24 mouse cellular contexts compared by ENCODE assay signal in the genomic region with DNA sequence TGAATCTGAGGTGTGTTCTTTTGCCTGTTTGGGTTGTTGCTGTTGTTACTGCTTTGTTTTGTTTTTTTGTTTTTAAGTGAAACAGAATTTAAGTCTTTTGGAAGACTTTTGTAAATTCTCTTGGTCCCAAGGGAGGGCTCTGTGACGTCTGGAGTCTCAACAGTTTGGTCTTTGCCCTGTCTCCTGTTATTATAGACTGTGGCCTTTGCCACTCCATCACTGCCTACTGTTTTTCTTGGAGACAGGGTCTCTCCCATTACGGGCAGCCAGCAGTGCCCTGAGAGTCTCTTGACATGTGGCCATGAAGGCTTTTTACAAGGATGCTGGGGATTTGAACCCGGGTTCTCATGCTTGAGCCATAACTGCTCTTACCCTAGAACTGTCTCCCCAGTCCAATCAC. TPM values are rescaled to one million over a fixed set of nuclear protein-coding genes. Genes with fewer than 3 reads are reported as not detected.
DNase-seq lines count a peak whose midpoint lies in the region; ATAC-seq lines count a peak whose summit lies in the region.
"Had no signal": no experiment of that assay in that cellular context is flagged by ENCODE, and none has a peak within 500 bp of the region (broad histone marks: within the 10 kb centered on the region; RNA-seq: fewer than 3 reads in every experiment).

No protein-coding gene starts in this region.

- H3K9ac ChIP-seq in kidney, embryonic 15.5 days, result no peak overlapping the region
- no peak overlapping the region for H3K9ac ChIP-seq in kidney, embryonic 16.5 days (replicated peaks; ENCODE audit: low read length)
- H3K9ac ChIP-seq in midbrain, embryonic 15.5 days, result no peak overlapping the region
- H3K9ac ChIP-seq: forebrain, embryonic 13.5 days; heart, embryonic 12.5 days; heart, embryonic 15.5 days; hindbrain, embryonic 13.5 days had no signal

- peak; percentile 5 for DNase-seq in embryo, embryonic 10.5 days (ENCODE audit: low spot score)
- no peak for DNase-seq in embryo, embryonic 11 days
- DNase-seq in kidney, adult 9 months, result peak; percentile 47
- DNase-seq in kidney, postnatal 25 days, result peak; percentile 51 to 52
- DNase-seq: cerebellum, adult 11 months; cerebellum, adult 2 months; cerebellum, adult 9-11 months; gastrocnemius, postnatal 36 days had no signal

- no peaks in the 10 kb centered on the region for H3K27me3 ChIP-seq in kidney, embryonic 15.5 days
- no peaks in the 10 kb centered on the region for H3K27me3 ChIP-seq in kidney, embryonic 16.5 days (ENCODE audit: insufficient read depth, low read length)
- no peaks in the 10 kb centered on the region for H3K27me3 ChIP-seq in midbrain, embryonic 15.5 days (replicated peaks)
- H3K27me3 ChIP-seq: forebrain, embryonic 13.5 days; heart, embryonic 12.5 days; heart, embryonic 15.5 days; hindbrain, embryonic 13.5 days had no signal

- no peak for ATAC-seq in kidney, embryonic 15.5 days (replicated peaks; ENCODE audit: low FRiP score)
- ATAC-seq in kidney, embryonic 16.5 days (ENCODE audit: low FRiP score, low TSS enrichment), result no peak
- ATAC-seq in midbrain, embryonic 15.5 days (replicated peaks), result no peak
- ATAC-seq: forebrain, embryonic 13.5 days; forebrain, embryonic 16.5 days; hindbrain, embryonic 16.5 days had no signal

- no peaks in the 10 kb centered on the region for H3K36me3 ChIP-seq in kidney, embryonic 15.5 days
- H3K36me3 ChIP-seq in kidney, embryonic 16.5 days (ENCODE audit: insufficient read depth, low read length), result no peaks in the 10 kb centered on the region
- no peaks in the 10 kb centered on the region for H3K36me3 ChIP-seq in midbrain, embryonic 15.5 days (replicated peaks)
- H3K36me3 ChIP-seq: forebrain, embryonic 10.5 days; heart, embryonic 12.5 days; heart, embryonic 15.5 days; hindbrain, embryonic 10.5 days; hindbrain, embryonic 13.5 days had no signal

- H3K4me3 ChIP-seq in kidney, embryonic 15.5 days (replicated peaks), result no peak overlapping the region
- H3K4me3 ChIP-seq in kidney, embryonic 16.5 days (ENCODE audit: low read length), result no peak overlapping the region
- no peak overlapping the region for H3K4me3 ChIP-seq in midbrain, embryonic 15.5 days
- H3K4me3 ChIP-seq: forebrain, embryonic 10.5 days; forebrain, embryonic 13.5 days; heart, embryonic 12.5 days; heart, embryonic 15.5 days; hindbrain, embryonic 10.5 days; hindbrain, embryonic 13.5 days had no signal

- no peak overlapping the region for H3K27ac ChIP-seq in kidney, embryonic 15.5 days
- no peak overlapping the region for H3K27ac ChIP-seq in kidney, embryonic 16.5 days (ENCODE audit: low read length)
- H3K27ac ChIP-seq in midbrain, embryonic 15.5 days, result no peak overlapping the region
- H3K27ac ChIP-seq: forebrain, embryonic 10.5 days; forebrain, embryonic 13.5 days; heart, embryonic 15.5 days; hindbrain, embryonic 10.5 days; hindbrain, embryonic 13.5 days had no signal

- WGBS in kidney, embryonic 15.5 days, result 46% methylated on average over 3 of the region's 3 CpGs
- 44% methylated on average over 3 of the region's 3 CpGs for WGBS in kidney, embryonic 16.5 days
- 85% methylated on average over 3 of the region's 3 CpGs for WGBS in midbrain, embryonic 15.5 days

- 0 out of 2 replicates have a peak, but pooled peaks cover 6% of the 10 kb centered on the region for H3K4me1 ChIP-seq in kidney, embryonic 15.5 days
- H3K4me1 ChIP-seq in kidney, embryonic 16.5 days (ENCODE audit: insufficient read depth, low read length), result peaks cover 7% of the 10 kb centered on the region; the same call in 1 of the 2 replicates
- no peaks in the 10 kb centered on the region for H3K4me1 ChIP-seq in midbrain, embryonic 15.5 days
- H3K4me1 ChIP-seq: forebrain, embryonic 10.5 days; forebrain, embryonic 13.5 days; heart, embryonic 12.5 days; heart, embryonic 15.5 days; hindbrain, embryonic 13.5 days had no signal

- no peaks in the 10 kb centered on the region for H3K9me3 ChIP-seq in kidney, embryonic 15.5 days (replicated peaks)
- H3K9me3 ChIP-seq in kidney, embryonic 16.5 days (ENCODE audit: low read length), result no peaks in the 10 kb centered on the region
- no peaks in the 10 kb centered on the region for H3K9me3 ChIP-seq in midbrain, embryonic 15.5 days
- H3K9me3 ChIP-seq: forebrain, embryonic 10.5 days; forebrain, embryonic 13.5 days; G1E; heart, embryonic 12.5 days; heart, embryonic 15.5 days; hindbrain, embryonic 10.5 days; hindbrain, embryonic 13.5 days had no signal

- no peak overlapping the region for H3K4me2 ChIP-seq in kidney, embryonic 15.5 days
- H3K4me2 ChIP-seq in kidney, embryonic 16.5 days (replicated peaks; ENCODE audit: low read depth, low read length), result no peak overlapping the region
- no peak overlapping the region for H3K4me2 ChIP-seq in midbrain, embryonic 15.5 days
- H3K4me2 ChIP-seq: forebrain, embryonic 13.5 days; heart, embryonic 12.5 days; heart, embryonic 15.5 days; hindbrain, embryonic 13.5 days had no signal

RNA-seq across cellular contexts. Expression of a gene that starts 22.1 kb away (rescaled TPM):
- polyA plus RNA-seq in kidney, embryonic 15.5 days (2015; fragmentation: Nextera tagmentation; extraction: Ambion mirVana), result 0.44 and 0.45 TPM in 2 replicates
- polyA plus RNA-seq in kidney, embryonic 16.5 days (2015; fragmentation: Nextera tagmentation; extraction: Ambion mirVana), result 0.81 and 0.95 TPM in 2 replicates
- polyA plus RNA-seq in midbrain, embryonic 15.5 days (2015; fragmentation: Nextera tagmentation; extraction: Ambion mirVana), result 0.17 and 0.19 TPM in 2 replicates
- polyA plus RNA-seq: embryonic facial prominence, embryonic 11.5 days; forebrain, embryonic 10.5 days; heart, embryonic 12.5 days had no signal

RNA-seq across cellular contexts. Expression of a gene that starts 32.3 kb away (rescaled TPM):
- not detected in 2 replicates for polyA plus RNA-seq in kidney, embryonic 15.5 days (2015; fragmentation: Nextera tagmentation; extraction: Ambion mirVana)
- not detected in 2 replicates for polyA plus RNA-seq in kidney, embryonic 16.5 days (2015; fragmentation: Nextera tagmentation; extraction: Ambion mirVana)
- polyA plus RNA-seq in midbrain, embryonic 15.5 days (2015; fragmentation: Nextera tagmentation; extraction: Ambion mirVana), result 0.47 and 0.63 TPM in 2 replicates
- polyA plus RNA-seq: adrenal gland, adult 2 months; embryonic facial prominence, embryonic 11.5 days; embryonic facial prominence, embryonic 14.5 days; forebrain, embryonic 10.5 days; forebrain, embryonic 13.5 days; G1E; heart, embryonic 12.5 days; heart, embryonic 15.5 days; Patski had no signal
